Mouse (Mus musculus) heart, postnatal 0 days (tissue): Measurements from ENCODE around the gene Nelfe.

Source experiments
- CTCF ChIP-seq: IDR thresholded peaks from 2 replicates; pipeline ENCODE4 v1.5.1; 2016; ENCODE audit warnings: antibody characterized with exemption, control low read depth, low read depth
- EP300 ChIP-seq: IDR thresholded peaks from 2 replicates; pipeline ENCODE4 v1.6.1; 2016; ENCODE audit warnings: antibody characterized with exemption, low read depth

- TF ChIP-seq CTCF, result no peak
- TF ChIP-seq EP300, result no peak
These were observed 11.7 kb downstream of the Nelfe start for GRCm38 (mm10) chr17:34861704-34862415.
